Mouse (Mus musculus) CH12.LX (cell line): ENCODE data around the gene Mdk. TPM values are rescaled to one million over a fixed set of nuclear protein-coding genes. Genes with fewer than 3 reads are reported as not detected.
A peak's percentile ranks its signal among the peaks of the same experiment; 100 is the strongest.

Experiments
- DNase-seq: peaks from one replicate; pipeline ENCODE4 v3.0.0-alpha.2; 2013; ENCODE audit errors: extremely low read depth
- H3K27ac ChIP-seq: 2 replicates; pipeline ENCODE4 v1.5.1; 2012; ENCODE audit warnings: low read depth, mild to moderate bottlenecking, control low read depth, moderate library complexity; ENCODE audit not compliant: insufficient read depth
- H3K27me3 ChIP-seq: replicated peaks from 2 replicates; pipeline ENCODE3; 2012; ENCODE audit warnings: inconsistent platforms
- H3K36me3 ChIP-seq, 2 experiments: replicated peaks in 1 of 2; 2 replicates each; pipeline versions ENCODE3 to v1.6.1; 2012; ENCODE audit warnings: inconsistent platforms in 1 of 2, low read length in 1 of 2, mild to moderate bottlenecking in 1 of 2, mixed read lengths in 1 of 2, moderate library complexity in 1 of 2; ENCODE audit not compliant: control insufficient read depth in 1 of 2, insufficient read depth in 1 of 2
- H3K4me1 ChIP-seq, 2 experiments: 2 replicates each; pipeline ENCODE4 v1.6.1; 2012; ENCODE audit warnings: inconsistent platforms in 1 of 2, moderate library complexity in 1 of 2; ENCODE audit not compliant: insufficient read depth in 2 of 2, control insufficient read depth in 1 of 2
- H3K4me2 ChIP-seq: 2 replicates; pipeline ENCODE4 v1.6.1; 2012; ENCODE audit warnings: low read depth, mild to moderate bottlenecking, control low read depth; ENCODE audit not compliant: poor library complexity, insufficient read depth, severe bottlenecking
- H3K4me3 ChIP-seq, 3 experiments: fragments of 150-350 bp in 1 of 3; sonication (generic) in 1 of 3; replicated peaks in 1 of 3; 2 replicates each; pipeline versions ENCODE3 to v1.5.1; 2011 to 2012; ENCODE audit warnings: low read depth in 2 of 3, low read length in 2 of 3, mild to moderate bottlenecking in 2 of 3, moderate library complexity in 2 of 3, control low read depth in 1 of 3, improper control_type of control experiment in 1 of 3, inconsistent platforms in 1 of 3, mixed read lengths in 1 of 3; ENCODE audit not compliant: poor library complexity in 1 of 3
- H3K79me2 ChIP-seq: replicated peaks from 2 replicates; pipeline ENCODE4 v1.6.1; 2012; ENCODE audit warnings: mild to moderate bottlenecking, moderate library complexity; ENCODE audit not compliant: control insufficient read depth, poor library complexity, insufficient read depth, severe bottlenecking; ENCODE audit errors: extremely low read depth
- H3K9ac ChIP-seq: 2 replicates; pipeline ENCODE4 v1.6.1; 2012; ENCODE audit warnings: low read depth, mild to moderate bottlenecking, control low read depth, moderate library complexity; ENCODE audit not compliant: insufficient read depth
- H3K9me3 ChIP-seq: replicated peaks from 2 replicates; pipeline ENCODE3; 2012; ENCODE audit warnings: low read length, inconsistent platforms, mixed read lengths
- BHLHE40 ChIP-seq: IDR thresholded peaks from 2 replicates; pipeline ENCODE4 v1.6.1; 2011; ENCODE audit warnings: mild to moderate bottlenecking, low read depth, low read length, improper control_type of control experiment
- CHD1 ChIP-seq: IDR thresholded peaks from 2 replicates; pipeline ENCODE4 v1.6.1; 2012; ENCODE audit warnings: low read depth, low read length, improper control_type of control experiment, inconsistent platforms
- CHD2 ChIP-seq: IDR thresholded peaks from 2 replicates; pipeline ENCODE4 v1.6.1; 2011; ENCODE audit warnings: low read length, improper control_type of control experiment
- E2F4 ChIP-seq: IDR thresholded peaks from 2 replicates; pipeline ENCODE4 v1.6.1; 2011; ENCODE audit warnings: low read depth, low read length, improper control_type of control experiment; ENCODE audit not compliant: insufficient replicate concordance
- ELF1 ChIP-seq: IDR thresholded peaks from 2 replicates; pipeline ENCODE4 v1.6.1; 2014; ENCODE audit warnings: low read depth, mild to moderate bottlenecking, inconsistent platforms, low read length, improper control_type of control experiment
- EP300 ChIP-seq: IDR thresholded peaks from 2 replicates; pipeline ENCODE4 v1.6.1; 2011; ENCODE audit warnings: low read length, improper control_type of control experiment
- ETS1 ChIP-seq: conservative IDR thresholded peaks from 2 replicates; pipeline ENCODE4 v1.6.1; 2012; ENCODE audit warnings: low read depth, mild to moderate bottlenecking, inconsistent platforms, low read length, improper control_type of control experiment, moderate library complexity
- GABPA ChIP-seq: IDR thresholded peaks from 2 replicates; pipeline ENCODE4 v1.6.1; 2012; ENCODE audit warnings: low read depth, low read length, improper control_type of control experiment, inconsistent platforms; ENCODE audit not compliant: insufficient replicate concordance
- HCFC1 ChIP-seq: IDR thresholded peaks from 2 replicates; pipeline ENCODE4 v1.6.1; 2012; ENCODE audit warnings: low read depth, mild to moderate bottlenecking, inconsistent platforms, low read length, improper control_type of control experiment
- IRF4 ChIP-seq: IDR thresholded peaks from 2 replicates; pipeline ENCODE4 v1.6.1; 2014; ENCODE audit warnings: low read depth, mild to moderate bottlenecking, inconsistent platforms, low read length, improper control_type of control experiment
- KAT2A ChIP-seq: IDR thresholded peaks from 2 replicates; pipeline ENCODE4 v1.6.1; 2012; ENCODE audit warnings: low read length, improper control_type of control experiment, inconsistent platforms; ENCODE audit not compliant: insufficient replicate concordance
- MAFK ChIP-seq: IDR thresholded peaks from 2 replicates; pipeline ENCODE4 v1.6.1; 2011; ENCODE audit warnings: low read length, improper control_type of control experiment; ENCODE audit not compliant: insufficient replicate concordance
- MAX ChIP-seq: IDR thresholded peaks from 2 replicates; pipeline ENCODE4 v1.6.1; 2011; ENCODE audit warnings: low read length, improper control_type of control experiment
- MEF2A ChIP-seq: IDR thresholded peaks from 2 replicates; pipeline ENCODE4 v1.6.1; 2014; ENCODE audit warnings: low read depth, mild to moderate bottlenecking, inconsistent platforms, low read length, improper control_type of control experiment, borderline replicate concordance
- MXI1 ChIP-seq: IDR thresholded peaks from 2 replicates; pipeline ENCODE4 v1.6.1; 2011; ENCODE audit warnings: mild to moderate bottlenecking, low read depth, low read length, improper control_type of control experiment
- MYC ChIP-seq: IDR thresholded peaks from 2 replicates; pipeline ENCODE4 v1.6.1; 2011; ENCODE audit warnings: low read depth, mild to moderate bottlenecking, improper control_type of control experiment, low read length
- NRF1 ChIP-seq: IDR thresholded peaks from 2 replicates; pipeline ENCODE4 v1.6.1; 2014; ENCODE audit warnings: low read depth, mild to moderate bottlenecking, inconsistent platforms, low read length, improper control_type of control experiment, moderate library complexity
- PAX5 ChIP-seq: IDR thresholded peaks from 2 replicates; pipeline ENCODE4 v1.6.1; 2012; ENCODE audit warnings: low read length, inconsistent platforms, mixed read lengths
- POLR2A ChIP-seq: IDR thresholded peaks from 2 replicates; pipeline ENCODE4 v1.6.1; 2011; ENCODE audit warnings: low read depth, mild to moderate bottlenecking, improper control_type of control experiment, low read length
- POLR2AphosphoS2 ChIP-seq: IDR thresholded peaks from 2 replicates; pipeline ENCODE4 v1.6.1; 2011; ENCODE audit warnings: low read depth, low read length, improper control_type of control experiment
- RCOR1 ChIP-seq: conservative IDR thresholded peaks from 2 replicates; pipeline ENCODE4 v1.6.1; 2012; ENCODE audit warnings: low read depth, mild to moderate bottlenecking, inconsistent platforms, low read length, improper control_type of control experiment
- TCF12 ChIP-seq: IDR thresholded peaks from 2 replicates; pipeline ENCODE4 v1.6.1; 2014; ENCODE audit warnings: low read depth, mild to moderate bottlenecking, inconsistent platforms, low read length, improper control_type of control experiment
- UBTF ChIP-seq: IDR thresholded peaks from 2 replicates; pipeline ENCODE4 v1.6.1; 2012; ENCODE audit warnings: low read depth, mild to moderate bottlenecking, inconsistent platforms, low read length, improper control_type of control experiment, moderate library complexity
- USF1 ChIP-seq: IDR thresholded peaks from 2 replicates; pipeline ENCODE4 v1.6.1; 2014; ENCODE audit warnings: low read depth, mild to moderate bottlenecking, inconsistent platforms, low read length, improper control_type of control experiment
- USF2 ChIP-seq: conservative IDR thresholded peaks from 2 replicates; pipeline ENCODE4 v1.6.1; 2011; ENCODE audit warnings: low read depth, low read length, improper control_type of control experiment
- ZMIZ1 ChIP-seq: IDR thresholded peaks from 2 replicates; pipeline ENCODE4 v1.6.1; 2012; ENCODE audit warnings: low read depth, mild to moderate bottlenecking, inconsistent platforms, low read length, improper control_type of control experiment
- dilution Hi-C: fragments of 300-500 bp; cut with MboI; formaldehyde crosslinking; loops from 2 replicates; pipeline ENCODE4 v1.14.3; 2020; ENCODE audit warnings: low sequenced_read_pairs; ENCODE audit not compliant: extremely low pct_unique_long_range_greater_than_20kb, extremely low pct_ligation_motif_present
- in situ Hi-C: fragments of 300-500 bp; cut with MboI; formaldehyde crosslinking; loops from 3 replicates; pipeline ENCODE4 v1.14.3; 2019; ENCODE audit warnings: low sequenced_read_pairs, low pct_ligation_motif_present, low pct_unique_long_range_greater_than_20kb, mixed read lengths
- polyA plus RNA-seq: library from polyadenylated mRNA; unstranded; fragments of >175 nt; gene quantifications from 2 replicates; pipeline ENCODE4 v1.2.1, GENCODE M21; 2012; ENCODE audit warnings: low read depth; ENCODE audit not compliant: insufficient read length
- total RNA-seq, 2 experiments: library from RNA; depleted of rRNA; stranded (reverse); fragments of 300-350 nt in 1 of 2; fragments of >200 nt in 1 of 2; gene quantifications; 2 replicates each; pipeline ENCODE4 v1.2.3; 2012 to 2014

Gene Mdk
- total and polyA plus RNA-seq, 3 experiments = 0.25 to 2.4 (median 0.34) TPM

DNA sequence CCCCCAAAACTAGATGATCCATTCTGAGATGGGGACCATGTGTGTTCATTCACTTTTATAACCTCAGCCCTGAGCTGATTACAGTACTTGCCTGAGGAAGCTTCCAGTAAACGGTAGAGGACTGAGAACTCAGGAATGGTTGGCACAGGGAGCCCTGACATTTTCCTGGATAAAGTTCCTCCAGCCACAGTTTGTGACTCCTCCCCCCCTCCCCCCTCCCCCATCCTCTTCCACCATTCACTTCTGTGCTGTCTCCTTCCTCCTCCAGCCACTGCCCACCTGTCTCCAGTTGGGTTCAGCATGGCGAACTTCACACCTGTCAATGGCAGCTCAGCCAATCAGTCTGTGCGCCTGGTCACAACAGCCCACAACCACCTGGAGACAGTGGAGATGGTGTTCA is 5.1 kb downstream of the Mdk start, which contains the start of gene Chrm4:
TSS of gene Chrm4 (plus strand) at position 301 of the 400 bp plus-strand sequence.
- in situ Hi-C loops (loop anchor here (10.0 kb wide), 1 partner anchor 152 kb away; no protein-coding TSS in a partner anchor), dilution Hi-C loops (no loop called here)
- Histone ChIP-seq H3K27ac (no peak within 1 kb of the TSS), H3K4me3 (no peak within 1 kb of the TSS), H3K4me1 (peaks cover 6 to 33% of the 10 kb centered on the region in 2 experiments), H3K9me3 (no peaks in the 10 kb centered on the region), H3K27me3 (no peaks in the 10 kb centered on the region), H3K36me3 (peaks cover 21 to 72% of the 10 kb centered on the region in 2 experiments), H3K79me2 (no peaks in the 10 kb centered on the region; the same call in 1 of the 2 replicates), H3K9ac (no peak within 1 kb of the TSS), H3K4me2 (no peak within 1 kb of the TSS)
- no peak for DNase-seq
- TF ChIP-seq BHLHE40 (no peak), USF2 (no peak), TCF12 (no peak), UBTF (no peak), MYC (no peak), ZMIZ1 (no peak), RCOR1 (no peak), NRF1 (no peak), MXI1 (no peak), ETS1 (no peak), USF1 (no peak), POLR2A (no peak)

DNA sequence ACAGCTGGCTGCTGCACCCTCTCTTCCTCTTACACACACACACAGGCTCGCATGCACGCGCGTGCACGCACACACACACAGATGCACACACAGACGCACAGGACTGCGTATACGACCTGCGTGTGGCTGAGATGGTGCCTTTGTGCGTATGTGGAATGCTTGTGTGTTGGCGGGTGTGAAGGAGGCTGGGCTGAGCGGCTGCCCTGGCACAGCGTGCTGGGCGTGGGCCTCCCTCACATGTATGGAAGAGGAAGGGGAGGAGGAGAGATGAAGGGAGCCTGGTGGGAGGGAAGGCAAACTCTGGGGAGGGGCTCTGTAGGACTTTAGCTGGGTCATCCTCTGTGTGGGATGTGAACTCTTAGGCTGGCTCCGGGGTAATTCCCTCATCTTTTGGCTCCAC is 6.7 kb downstream of the Mdk start:
- DNase-seq = no peak
- Histone ChIP-seq H3K9me3 (no peaks in the 10 kb centered on the region), H3K9ac (no peak overlapping the region), H3K27me3 (no peaks in the 10 kb centered on the region), H3K4me2 (no peak overlapping the region), H3K79me2 (no peaks in the 10 kb centered on the region; the same call in 1 of the 2 replicates), H3K27ac (no peak overlapping the region), H3K4me1 (peaks cover 10 to 36% of the 10 kb centered on the region in 2 experiments), H3K4me3 (peak overlapping the region in 1 of 3 experiments; percentile 3), H3K36me3 (peaks cover 13 to 60% of the 10 kb centered on the region in 2 experiments)
- in situ Hi-C loops (loop anchor here (10.0 kb wide), 1 partner anchor 151 kb away; no protein-coding TSS in a partner anchor), dilution Hi-C loops (no loop called here)
- no peak for TF ChIP-seq GABPA
- TF ChIP-seq KAT2A = no peak
- no peak for TF ChIP-seq ETS1
- TF ChIP-seq UBTF = no peak
- TF ChIP-seq ELF1 = no peak
- no peak for TF ChIP-seq IRF4
- no peak for TF ChIP-seq PAX5
- TF ChIP-seq CHD1 = no peak
- TF ChIP-seq MEF2A = no peak
- no peak for TF ChIP-seq RCOR1
- TF ChIP-seq ZMIZ1 = no peak
- no peak for TF ChIP-seq E2F4
- no peak for TF ChIP-seq POLR2A
- TF ChIP-seq MAX = no peak
- TF ChIP-seq MAFK = no peak
- TF ChIP-seq USF1 = no peak
- no peak for TF ChIP-seq CHD2
- TF ChIP-seq POLR2AphosphoS2 = no peak
- TF ChIP-seq EP300 = no peak
- no peak for TF ChIP-seq HCFC1
